Mouse (Mus musculus): ENCODE measurements around the gene Hfe2.

DNA sequence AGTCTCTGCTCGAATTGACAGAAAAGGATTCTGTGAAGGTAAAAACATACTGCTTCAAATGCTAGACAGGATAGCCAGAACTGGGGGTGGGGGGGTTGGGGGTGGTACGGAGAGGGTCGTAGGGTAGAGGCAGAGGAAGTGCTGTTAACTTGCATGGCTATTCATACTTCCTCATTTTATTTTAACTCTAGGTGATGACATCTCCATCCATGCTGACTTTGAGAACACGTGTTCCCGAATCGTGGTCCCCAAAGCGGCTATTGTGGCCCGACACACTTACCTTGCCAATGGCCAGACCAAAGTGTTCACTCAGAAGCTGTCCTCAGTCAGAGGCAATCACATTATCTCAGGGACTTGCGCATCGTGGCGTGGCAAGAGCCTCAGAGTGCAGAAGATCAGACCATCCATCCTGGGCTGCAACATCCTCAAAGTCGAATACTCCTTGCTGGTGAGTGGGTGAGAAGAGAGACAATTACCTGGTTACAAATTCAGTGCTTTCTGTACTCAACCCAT is 34.5 kb downstream of the Hfe2 start:
- TF ChIP-seq CTCF (IDR thresholded peaks at IDR 0.05; ENCODE audit: low read depth, low read length) (no peak), GATA1 (IDR thresholded peaks at IDR 0.05; ENCODE audit: borderline replicate concordance, low read length) (no peak)

All from G1E (cell line).